Mouse (Mus musculus): ENCODE results near the gene Phlpp1. TPM values are rescaled to one million over a fixed set of nuclear protein-coding genes. Genes with fewer than 3 reads are reported as not detected.

Gene Phlpp1
- polyA plus RNA-seq, 1 experiment from 2014 or later: 4.5 TPM

DNA sequence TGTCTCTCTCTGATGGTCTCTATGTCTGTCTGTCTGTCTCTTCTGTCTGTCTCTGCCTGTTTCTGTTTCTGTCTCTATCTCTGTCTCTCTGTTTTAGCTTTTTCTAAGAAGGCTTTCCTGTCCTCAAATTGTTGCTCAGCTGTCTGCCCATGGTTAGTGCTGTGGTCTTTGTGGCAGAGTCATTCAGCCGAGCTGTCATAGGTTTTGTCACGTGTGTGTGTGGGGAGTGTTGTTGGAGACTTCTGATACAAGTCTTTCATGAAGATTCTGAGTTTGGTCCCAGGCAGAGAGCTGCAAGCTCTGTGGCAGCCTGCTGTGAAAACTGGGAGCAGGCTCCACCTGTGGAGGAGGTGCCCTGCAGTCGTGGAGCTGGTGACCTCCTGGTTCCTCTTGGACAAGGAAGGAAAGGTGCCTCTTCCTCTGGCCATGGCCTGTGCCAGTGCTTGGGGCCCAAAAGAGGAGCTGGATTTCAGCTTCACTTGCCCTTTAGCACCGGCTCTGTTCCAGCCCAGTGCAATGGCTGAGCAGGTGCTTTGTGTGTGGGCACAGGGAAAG, 13.5 kb upstream of the Phlpp1 start:
- ATAC-seq (replicated peaks; ENCODE audit: insufficient number of reproducible peaks, low FRiP score, low TSS enrichment): no peak
- Histone ChIP-seq H3K27ac (ENCODE audit: low read depth, low read length) (no peak overlapping the region), H3K27me3 (ENCODE audit: control insufficient read depth, insufficient read depth, low read length) (no peaks in the 10 kb centered on the region), H3K4me3 (ENCODE audit: low read depth, low read length) (no peak overlapping the region), H3K4me1 (ENCODE audit: control insufficient read depth, insufficient read depth, low read length) (no peaks in the 10 kb centered on the region), H3K4me2 (no peak overlapping the region), H3K9me3 (replicated peaks; ENCODE audit: control insufficient read depth, low read length) (no peaks in the 10 kb centered on the region), H3K36me3 (ENCODE audit: control insufficient read depth, insufficient read depth, low read length) (no peaks in the 10 kb centered on the region), H3K9ac (ENCODE audit: low read depth, low read length) (no peak overlapping the region)
- 62% methylated on average over 4 of the region's 4 CpGs for WGBS (ENCODE audit: insufficient replicate concordance)

DNA sequence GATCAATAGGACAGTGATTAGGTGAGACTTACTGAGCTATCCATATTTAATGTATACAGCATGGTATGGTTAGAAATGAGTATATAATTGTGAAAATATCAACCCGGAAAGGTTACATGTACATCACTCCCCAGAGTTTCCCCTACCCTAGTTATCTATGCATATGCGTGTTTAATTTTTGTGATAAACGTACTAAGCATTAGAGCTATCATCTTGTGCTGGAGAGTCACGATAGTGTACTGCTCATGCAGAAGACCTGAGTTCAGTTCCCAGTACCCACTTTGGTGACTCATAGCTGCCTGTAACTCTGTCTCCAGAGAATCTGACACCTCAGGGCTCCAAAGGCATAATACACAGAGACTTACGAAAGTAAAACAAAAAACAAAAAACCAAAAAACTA, 11.9 kb upstream of the Phlpp1 start:
- H3K27ac ChIP-seq (ENCODE audit: low read depth, low read length): no peak overlapping the region
- H3K9ac ChIP-seq (ENCODE audit: low read depth, low read length): no peak overlapping the region
- H3K9me3 ChIP-seq (replicated peaks; ENCODE audit: control insufficient read depth, low read length): no peaks in the 10 kb centered on the region
- WGBS (ENCODE audit: insufficient replicate concordance): 88% methylated on average over 5 of the region's 5 CpGs
- no peaks in the 10 kb centered on the region for H3K27me3 ChIP-seq (ENCODE audit: control insufficient read depth, insufficient read depth, low read length)
- H3K4me1 ChIP-seq (ENCODE audit: control insufficient read depth, insufficient read depth, low read length): no peaks in the 10 kb centered on the region
- H3K4me3 ChIP-seq (ENCODE audit: low read depth, low read length): no peak overlapping the region
- no peak overlapping the region for H3K4me2 ChIP-seq
- H3K36me3 ChIP-seq (ENCODE audit: control insufficient read depth, insufficient read depth, low read length): no peaks in the 10 kb centered on the region
- ATAC-seq (replicated peaks; ENCODE audit: insufficient number of reproducible peaks, low FRiP score, low TSS enrichment): no peak

- no peak overlapping the region for H3K4me2 ChIP-seq
- no peaks in the 10 kb centered on the region for H3K27me3 ChIP-seq (ENCODE audit: control insufficient read depth, insufficient read depth, low read length)
- no peaks in the 10 kb centered on the region for H3K9me3 ChIP-seq (replicated peaks; ENCODE audit: control insufficient read depth, low read length)
- no peak overlapping the region for H3K27ac ChIP-seq (ENCODE audit: low read depth, low read length)
- H3K36me3 ChIP-seq (ENCODE audit: control insufficient read depth, insufficient read depth, low read length): no peaks in the 10 kb centered on the region
- H3K4me1 ChIP-seq (ENCODE audit: control insufficient read depth, insufficient read depth, low read length): no peaks in the 10 kb centered on the region
- no peak for ATAC-seq (replicated peaks; ENCODE audit: insufficient number of reproducible peaks, low FRiP score, low TSS enrichment)
- H3K9ac ChIP-seq (ENCODE audit: low read depth, low read length): no peak overlapping the region
- 79% methylated on average over 4 of the region's 4 CpGs for WGBS (ENCODE audit: insufficient replicate concordance)
- H3K4me3 ChIP-seq (ENCODE audit: low read depth, low read length): no peak overlapping the region
Measured at GRCm38 (mm10) chr1:106160916-106161315, 10.6 kb upstream of the Phlpp1 start.

DNA sequence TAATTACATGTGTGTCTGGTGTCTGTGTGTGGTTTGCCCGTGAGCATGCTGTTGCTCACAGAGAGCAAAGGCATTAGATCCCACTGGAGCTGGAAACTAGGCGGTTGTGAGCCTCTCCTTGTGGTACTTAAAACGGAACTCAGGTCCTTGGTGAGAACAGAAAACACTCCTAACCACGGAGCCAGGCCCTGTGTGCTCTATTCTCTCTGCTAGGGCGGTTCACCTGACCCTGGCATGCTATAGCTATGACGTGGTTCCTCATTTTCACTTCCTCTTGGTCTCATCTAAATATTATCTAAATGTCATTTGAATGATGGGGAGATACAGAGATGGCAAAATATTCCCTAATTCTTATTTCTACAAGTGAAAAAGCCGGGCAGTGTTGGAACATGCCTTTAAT, 9.0 kb upstream of the Phlpp1 start:
- Histone ChIP-seq H3K27me3 (ENCODE audit: control insufficient read depth, insufficient read depth, low read length) (no peaks in the 10 kb centered on the region), H3K9me3 (replicated peaks; ENCODE audit: control insufficient read depth, low read length) (no peaks in the 10 kb centered on the region), H3K4me3 (ENCODE audit: low read depth, low read length) (no peak overlapping the region), H3K9ac (ENCODE audit: low read depth, low read length) (no peak overlapping the region), H3K36me3 (ENCODE audit: control insufficient read depth, insufficient read depth, low read length) (no peaks in the 10 kb centered on the region), H3K4me1 (ENCODE audit: control insufficient read depth, insufficient read depth, low read length) (no peaks in the 10 kb centered on the region), H3K27ac (ENCODE audit: low read depth, low read length) (no peak overlapping the region), H3K4me2 (no peak overlapping the region)
- WGBS (ENCODE audit: insufficient replicate concordance): 71% methylated on average over 7 of the region's 7 CpGs
- ATAC-seq (replicated peaks; ENCODE audit: insufficient number of reproducible peaks, low FRiP score, low TSS enrichment): no peak

DNA sequence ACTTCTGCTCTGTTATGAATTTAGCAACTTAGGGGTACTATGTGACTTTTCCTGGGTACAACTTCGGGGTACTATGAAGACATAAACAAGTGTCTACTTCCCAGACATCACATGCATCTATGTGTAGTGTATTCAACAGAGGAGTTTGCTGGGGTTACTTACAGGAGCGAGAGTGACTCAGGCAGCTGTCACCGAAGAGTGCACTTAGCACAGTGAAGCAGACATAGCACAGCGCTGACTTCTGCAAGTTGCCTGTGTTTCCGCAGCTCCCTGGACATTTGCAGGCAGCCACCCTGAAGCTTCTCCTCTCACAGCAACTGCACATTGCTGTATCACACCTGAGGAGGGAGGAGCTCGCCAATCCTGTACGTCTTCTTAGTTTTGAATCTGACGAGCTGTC, 8.2 kb upstream of the Phlpp1 start:
- Histone ChIP-seq H3K4me1 (ENCODE audit: control insufficient read depth, insufficient read depth, low read length) (no peaks in the 10 kb centered on the region), H3K9me3 (replicated peaks; ENCODE audit: control insufficient read depth, low read length) (no peaks in the 10 kb centered on the region), H3K27ac (ENCODE audit: low read depth, low read length) (no peak overlapping the region), H3K36me3 (ENCODE audit: control insufficient read depth, insufficient read depth, low read length) (no peaks in the 10 kb centered on the region), H3K27me3 (ENCODE audit: control insufficient read depth, insufficient read depth, low read length) (no peaks in the 10 kb centered on the region), H3K4me3 (ENCODE audit: low read depth, low read length) (no peak overlapping the region), H3K4me2 (no peak overlapping the region), H3K9ac (ENCODE audit: low read depth, low read length) (no peak overlapping the region)
- no peak for ATAC-seq (replicated peaks; ENCODE audit: insufficient number of reproducible peaks, low FRiP score, low TSS enrichment)
- 64% methylated on average over 8 of the region's 8 CpGs for WGBS (ENCODE audit: insufficient replicate concordance)

GRCm38 (mm10) chr1:106164111-106164510, 7.4 kb upstream of the Phlpp1 start:
- Histone ChIP-seq H3K9me3 (replicated peaks; ENCODE audit: control insufficient read depth, low read length) (no peaks in the 10 kb centered on the region), H3K9ac (ENCODE audit: low read depth, low read length) (no peak overlapping the region), H3K36me3 (ENCODE audit: control insufficient read depth, insufficient read depth, low read length) (no peaks in the 10 kb centered on the region), H3K4me3 (ENCODE audit: low read depth, low read length) (no peak overlapping the region), H3K4me1 (ENCODE audit: control insufficient read depth, insufficient read depth, low read length) (no peaks in the 10 kb centered on the region), H3K27ac (ENCODE audit: low read depth, low read length) (no peak overlapping the region), H3K4me2 (no peak overlapping the region), H3K27me3 (ENCODE audit: control insufficient read depth, insufficient read depth, low read length) (no peaks in the 10 kb centered on the region)
- no peak for ATAC-seq (replicated peaks; ENCODE audit: insufficient number of reproducible peaks, low FRiP score, low TSS enrichment)
- WGBS (ENCODE audit: insufficient replicate concordance): 76% methylated on average over 3 of the region's 3 CpGs

DNA sequence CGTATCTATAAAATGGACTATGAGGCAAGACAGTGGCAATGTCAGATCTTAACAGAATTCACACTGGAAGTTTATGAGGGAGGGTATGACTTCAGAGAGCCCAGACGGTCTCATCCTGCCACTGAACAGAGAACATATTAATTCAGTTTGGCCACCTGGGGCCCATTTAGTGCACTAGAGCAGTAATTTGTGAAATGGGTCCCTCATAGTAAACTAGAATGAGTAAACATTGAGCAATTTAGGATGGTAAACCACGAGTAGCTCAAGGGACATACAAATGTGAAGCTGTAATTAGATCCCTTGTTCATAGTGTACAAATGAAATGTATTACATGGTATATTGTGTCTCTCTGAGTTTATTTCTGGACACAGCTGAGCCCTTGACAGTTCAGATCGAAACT, 3.6 kb upstream of the Phlpp1 start:
- WGBS (ENCODE audit: insufficient replicate concordance): 64% methylated on average over 4 of the region's 4 CpGs
- Histone ChIP-seq H3K9me3 (replicated peaks; ENCODE audit: control insufficient read depth, low read length) (no peaks in the 10 kb centered on the region), H3K4me1 (ENCODE audit: control insufficient read depth, insufficient read depth, low read length) (peaks cover 4% of the 10 kb centered on the region; the same call in 1 of the 2 replicates), H3K9ac (ENCODE audit: low read depth, low read length) (no peak overlapping the region), H3K36me3 (ENCODE audit: control insufficient read depth, insufficient read depth, low read length) (no peaks in the 10 kb centered on the region), H3K27ac (ENCODE audit: low read depth, low read length) (no peak overlapping the region), H3K4me2 (no peak overlapping the region), H3K27me3 (ENCODE audit: control insufficient read depth, insufficient read depth, low read length) (no peaks in the 10 kb centered on the region), H3K4me3 (ENCODE audit: low read depth, low read length) (no peak overlapping the region)
- no peak for ATAC-seq (replicated peaks; ENCODE audit: insufficient number of reproducible peaks, low FRiP score, low TSS enrichment)

DNA sequence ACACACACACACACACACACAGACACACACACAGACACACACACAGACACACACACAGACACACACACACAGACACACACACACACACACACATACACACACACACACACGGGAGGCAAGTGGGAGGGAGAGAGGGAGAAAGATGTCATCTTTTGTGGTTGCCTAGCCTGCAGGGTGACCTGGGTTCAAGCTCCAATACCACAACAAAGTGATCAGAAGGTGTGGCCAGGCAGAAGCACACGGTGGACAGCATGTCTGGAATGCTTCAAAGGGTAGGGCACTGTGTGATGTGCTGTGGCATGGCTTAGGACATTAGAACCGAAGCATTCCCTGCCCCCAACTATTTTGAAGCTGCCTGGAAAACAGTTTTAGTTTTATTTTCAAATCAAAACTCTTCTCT, 2.8 kb upstream of the Phlpp1 start:
- H3K4me1 ChIP-seq (ENCODE audit: control insufficient read depth, insufficient read depth, low read length): peaks cover 7% of the 10 kb centered on the region; the same call in 1 of the 2 replicates
- no peak overlapping the region for H3K27ac ChIP-seq (ENCODE audit: low read depth, low read length)
- H3K36me3 ChIP-seq (ENCODE audit: control insufficient read depth, insufficient read depth, low read length): no peaks in the 10 kb centered on the region
- whole genome bisulfite sequencing (ENCODE audit: insufficient replicate concordance): 52% methylated on average over 3 of the region's 3 CpGs
- H3K4me3 ChIP-seq (ENCODE audit: low read depth, low read length): no peak overlapping the region
- no peak for ATAC-seq (replicated peaks; ENCODE audit: insufficient number of reproducible peaks, low FRiP score, low TSS enrichment)
- H3K27me3 ChIP-seq (ENCODE audit: control insufficient read depth, insufficient read depth, low read length): no peaks in the 10 kb centered on the region
- H3K9me3 ChIP-seq (replicated peaks; ENCODE audit: control insufficient read depth, low read length): no peaks in the 10 kb centered on the region
- no peak overlapping the region for H3K4me2 ChIP-seq
- H3K9ac ChIP-seq (ENCODE audit: low read depth, low read length): no peak overlapping the region

GRCm38 (mm10) chr1:106169741-106170265, 1.7 kb upstream of the Phlpp1 start:
- Histone ChIP-seq H3K36me3 (ENCODE audit: control insufficient read depth, insufficient read depth, low read length) (no peaks in the 10 kb centered on the region), H3K9ac (ENCODE audit: low read depth, low read length) (no peak overlapping the region), H3K4me2 (no peak overlapping the region), H3K4me1 (ENCODE audit: control insufficient read depth, insufficient read depth, low read length) (peaks cover 7% of the 10 kb centered on the region; the same call in 1 of the 2 replicates), H3K4me3 (ENCODE audit: low read depth, low read length) (no peak overlapping the region), H3K9me3 (replicated peaks; ENCODE audit: control insufficient read depth, low read length) (no peaks in the 10 kb centered on the region), H3K27me3 (ENCODE audit: control insufficient read depth, insufficient read depth, low read length) (no peaks in the 10 kb centered on the region), H3K27ac (ENCODE audit: low read depth, low read length) (no peak overlapping the region)
- WGBS (ENCODE audit: insufficient replicate concordance): 77% methylated on average over 5 of the region's 5 CpGs
- ATAC-seq (replicated peaks; ENCODE audit: insufficient number of reproducible peaks, low FRiP score, low TSS enrichment): no peak
